Mouse (Mus musculus) stomach, embryonic 16.5 days (tissue): ENCODE results near the gene Ube2h. TPM values are rescaled to one million over a fixed set of nuclear protein-coding genes. Genes with fewer than 3 reads are reported as not detected.
A peak's percentile ranks its signal among the peaks of the same experiment; 100 is the strongest.

Source experiments
- ATAC-seq: fragments of 200-750 bp; cut with Nextera tagmentation; 2 replicates; pipeline ENCODE4 v1.8.0; 2017; ENCODE audit warnings: moderate number of reproducible peaks, moderate TSS enrichment; ENCODE audit not compliant: insufficient read depth, low FRiP score
- H3K27ac ChIP-seq: fragments of 300-500 bp; sonication (generic); 2 replicates; pipeline ENCODE4 v1.5.1; 2014; ENCODE audit warnings: low read length
- H3K27me3 ChIP-seq: fragments of 300-500 bp; sonication (generic); 2 replicates; pipeline ENCODE4 v1.6.1; 2014; ENCODE audit warnings: low read length, control low read depth, mixed read lengths; ENCODE audit not compliant: control insufficient read depth, insufficient read depth
- H3K36me3 ChIP-seq: fragments of 300-500 bp; sonication (generic); 2 replicates; pipeline ENCODE4 v1.6.1; 2014; ENCODE audit warnings: low read length; ENCODE audit not compliant: control insufficient read depth, insufficient read depth
- H3K4me1 ChIP-seq: fragments of 300-500 bp; sonication (generic); 2 replicates; pipeline ENCODE4 v1.6.1; 2014; ENCODE audit warnings: low read length, control low read depth, mixed read lengths; ENCODE audit not compliant: control insufficient read depth, insufficient read depth
- H3K4me2 ChIP-seq: fragments of 300-500 bp; sonication (generic); 2 replicates; pipeline ENCODE4 v1.6.1; 2014; ENCODE audit warnings: low read depth, low read length, mixed read lengths
- H3K4me3 ChIP-seq: fragments of 300-500 bp; sonication (generic); replicated peaks from 2 replicates; pipeline ENCODE4 v1.5.1; 2014; ENCODE audit warnings: mild to moderate bottlenecking, low read length
- H3K9ac ChIP-seq: fragments of 300-500 bp; sonication (generic); 2 replicates; pipeline ENCODE4 v1.6.1; 2014; ENCODE audit warnings: low read length
- H3K9me3 ChIP-seq: fragments of 300-500 bp; sonication (generic); replicated peaks from 2 replicates; pipeline ENCODE4 v1.6.1; 2016; ENCODE audit warnings: low read length, control low read depth; ENCODE audit not compliant: control insufficient read depth
- WGBS: fragments of 180-500 bp; shearing (Covaris S2); extraction: QIAGEN DNeasy Blood & Tissue Kit; methylation state at CpG from one replicate; pipeline ENCODE4 v1.1.7; 2014; 5-methylcytosine and 5-hydroxymethylcytosine counted together
- polyA plus RNA-seq: library from polyadenylated mRNA; unstranded; fragments of >200 nt; fragmentation: Nextera tagmentation; extraction: Ambion mirVana; gene quantifications from 2 replicates; pipeline ENCODE4 v1.2.1, GENCODE M21; 2015

Ube2h gene
- polyA plus RNA-seq, 1 experiment from 2014 or later: 47.6 TPM

DNA sequence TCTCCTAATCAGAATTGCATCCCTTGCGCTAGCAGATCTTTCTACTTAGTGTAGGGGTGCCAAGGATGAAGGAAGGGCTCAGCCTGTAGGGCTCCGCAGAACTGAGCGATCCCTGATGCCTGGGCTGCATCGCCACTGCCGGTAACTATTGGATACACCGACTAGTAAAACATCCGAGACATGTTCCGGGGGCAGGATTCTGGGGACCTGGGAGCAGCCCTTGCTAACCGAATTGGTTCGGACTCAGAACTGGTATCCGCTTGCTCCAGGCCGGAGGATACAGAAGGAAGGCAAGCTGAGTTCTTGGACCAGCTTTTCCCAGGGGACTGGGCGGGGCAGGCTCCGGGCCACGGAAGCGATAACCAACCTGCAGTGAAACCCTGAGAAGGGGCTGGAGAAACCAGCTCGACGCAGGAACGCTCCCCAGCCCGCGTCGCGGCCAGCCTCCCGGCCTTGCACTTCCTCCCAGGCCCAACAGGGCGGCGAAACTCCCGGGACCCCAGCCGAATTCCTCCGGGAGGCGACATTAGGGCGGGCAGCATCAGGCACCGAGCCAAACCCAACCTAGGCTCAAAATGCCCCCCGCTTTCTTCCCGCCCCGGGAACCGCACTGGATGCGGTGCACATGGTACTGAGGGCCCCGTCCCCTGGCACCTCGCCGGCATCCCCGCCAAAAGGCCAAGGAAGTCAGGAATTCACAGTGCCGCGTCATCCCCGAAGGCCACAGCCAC is 131.4 kb downstream of the Ube2h start:
- ATAC-seq: peak; percentile 18; the same call in 1 of the 2 replicates
- peak overlapping the region; percentile 50 for H3K4me2 ChIP-seq
- no peaks in the 10 kb centered on the region for H3K9me3 ChIP-seq
- no peaks in the 10 kb centered on the region for H3K36me3 ChIP-seq
- peaks cover 66% of the 10 kb centered on the region for H3K27me3 ChIP-seq
- H3K9ac ChIP-seq: peak overlapping the region; percentile 68
- H3K4me1 ChIP-seq: peaks cover 16% of the 10 kb centered on the region
- 2% methylated on average over 44 of the region's 44 CpGs for WGBS
- H3K27ac ChIP-seq: peak overlapping the region; percentile 87
- H3K4me3 ChIP-seq: peak overlapping the region; percentile 52

DNA sequence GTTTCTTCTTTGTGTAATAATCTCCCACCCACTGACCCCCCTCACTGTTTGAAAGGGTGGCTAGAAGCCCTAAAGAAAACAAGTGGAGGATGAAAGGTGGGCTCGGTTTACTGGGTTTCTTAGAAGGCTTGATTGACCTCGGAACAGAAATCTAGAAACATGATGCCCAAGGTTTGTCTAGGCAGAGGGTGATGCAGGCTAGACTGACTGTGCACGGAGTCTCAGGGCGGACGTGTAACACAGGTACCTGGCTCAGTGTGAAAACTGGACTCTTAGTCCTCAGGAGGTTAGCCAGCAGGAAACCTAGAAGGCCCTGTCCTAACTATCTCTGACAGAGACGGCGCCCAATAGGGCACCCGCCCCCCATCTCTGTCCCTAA is 131.9 kb downstream of the Ube2h start:
- no peak for ATAC-seq
- WGBS: 15% methylated on average over 8 of the region's 8 CpGs
- H3K27ac ChIP-seq: no peak overlapping the region
- peak overlapping the region; percentile 50 for H3K4me2 ChIP-seq
- H3K9me3 ChIP-seq: no peaks in the 10 kb centered on the region
- peak overlapping the region; percentile 68 for H3K9ac ChIP-seq
- H3K4me3 ChIP-seq: peak overlapping the region; percentile 52
- peaks cover 64% of the 10 kb centered on the region for H3K27me3 ChIP-seq
- peaks cover 17% of the 10 kb centered on the region for H3K4me1 ChIP-seq
- H3K36me3 ChIP-seq: no peaks in the 10 kb centered on the region

- 31% methylated on average over 10 of the region's 10 CpGs for WGBS
- ATAC-seq: no peak
These were observed 132.4 kb downstream of the Ube2h start for GRCm38 (mm10) chr6:30171967-30172366.

GRCm38 (mm10) chr6:30171226-30171625 is 133.1 kb downstream of the Ube2h start:
- peaks cover 53% of the 10 kb centered on the region for H3K27me3 ChIP-seq
- no peaks in the 10 kb centered on the region for H3K36me3 ChIP-seq
- ATAC-seq: no peak
- 33% methylated on average over 8 of the region's 8 CpGs for WGBS
- H3K4me1 ChIP-seq: peaks cover 24% of the 10 kb centered on the region
- H3K9me3 ChIP-seq: no peaks in the 10 kb centered on the region
- H3K9ac ChIP-seq: no peak overlapping the region
- no peak overlapping the region for H3K4me2 ChIP-seq
- H3K27ac ChIP-seq: no peak overlapping the region
- H3K4me3 ChIP-seq: no peak overlapping the region

More at GRCm38 (mm10) chr6:30171967-30172366, 132.4 kb downstream of the Ube2h start:
- no peaks in the 10 kb centered on the region for H3K36me3 ChIP-seq
- H3K4me3 ChIP-seq: no peak overlapping the region
- no peaks in the 10 kb centered on the region for H3K9me3 ChIP-seq
- peaks cover 22% of the 10 kb centered on the region for H3K4me1 ChIP-seq
- H3K9ac ChIP-seq: no peak overlapping the region
- no peak overlapping the region for H3K27ac ChIP-seq
- no peak overlapping the region for H3K4me2 ChIP-seq
- H3K27me3 ChIP-seq: peaks cover 60% of the 10 kb centered on the region

DNA sequence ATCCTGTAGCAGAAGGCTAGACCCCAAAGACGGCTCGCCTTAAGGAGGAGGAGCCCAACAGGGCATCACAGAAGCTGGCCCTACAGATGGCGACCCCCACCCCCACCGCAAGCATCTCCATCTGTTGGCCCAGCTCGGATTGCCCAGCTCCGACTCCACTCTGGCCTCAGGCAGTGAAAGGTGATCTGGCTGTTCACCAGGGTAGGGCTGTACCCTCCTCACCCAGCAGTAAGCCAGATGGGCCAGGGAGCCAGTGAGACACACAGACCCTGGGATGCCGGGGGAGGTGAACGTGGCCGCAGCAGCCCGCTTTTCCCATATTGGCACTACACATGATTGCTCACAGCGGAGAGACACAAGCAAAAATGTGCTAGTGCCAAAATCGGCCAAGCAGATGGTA is 135.2 kb downstream of the Ube2h start:
- no peaks in the 10 kb centered on the region for H3K9me3 ChIP-seq
- ATAC-seq: no peak
- WGBS: 74% methylated on average over 12 of the region's 12 CpGs
- H3K36me3 ChIP-seq: no peaks in the 10 kb centered on the region
- no peak overlapping the region for H3K4me3 ChIP-seq
- no peak overlapping the region for H3K4me2 ChIP-seq
- peaks cover 32% of the 10 kb centered on the region for H3K27me3 ChIP-seq
- H3K27ac ChIP-seq: no peak overlapping the region
- no peak overlapping the region for H3K9ac ChIP-seq
- peaks cover 16% of the 10 kb centered on the region for H3K4me1 ChIP-seq

GRCm38 (mm10) chr6:30168275-30168674 is 136.1 kb downstream of the Ube2h start:
- no peak overlapping the region for H3K27ac ChIP-seq
- H3K4me2 ChIP-seq: no peak overlapping the region
- 84% methylated on average over 3 of the region's 3 CpGs for WGBS
- no peaks in the 10 kb centered on the region for H3K9me3 ChIP-seq
- H3K4me1 ChIP-seq: peaks cover 9% of the 10 kb centered on the region
- H3K9ac ChIP-seq: no peak overlapping the region
- no peak for ATAC-seq
- H3K36me3 ChIP-seq: no peaks in the 10 kb centered on the region
- peaks cover 23% of the 10 kb centered on the region for H3K27me3 ChIP-seq
- H3K4me3 ChIP-seq: no peak overlapping the region

GRCm38 (mm10) chr6:30167192-30167591 is 137.1 kb downstream of the Ube2h start:
- Histone ChIP-seq H3K9ac (peak overlapping the region; percentile 29; the same call in 1 of the 2 replicates), H3K4me3 (no peak overlapping the region), H3K36me3 (no peaks in the 10 kb centered on the region), H3K27me3 (peaks cover 14% of the 10 kb centered on the region), H3K27ac (no peak overlapping the region), H3K4me2 (no peak overlapping the region), H3K4me1 (peaks cover 9% of the 10 kb centered on the region), H3K9me3 (no peaks in the 10 kb centered on the region)
- no peak for ATAC-seq
- whole genome bisulfite sequencing: 32% methylated on average over 11 of the region's 11 CpGs

GRCm38 (mm10) chr6:30166349-30166748 is 138.0 kb downstream of the Ube2h start:
- no peak overlapping the region for H3K4me3 ChIP-seq
- H3K27me3 ChIP-seq: peaks cover 6% of the 10 kb centered on the region
- no peaks in the 10 kb centered on the region for H3K36me3 ChIP-seq
- H3K4me2 ChIP-seq: no peak overlapping the region
- no peak for ATAC-seq
- peaks cover 9% of the 10 kb centered on the region; the same call in 1 of the 2 replicates for H3K4me1 ChIP-seq
- no peak overlapping the region for H3K27ac ChIP-seq
- 52% methylated on average over 3 of the region's 3 CpGs for WGBS
- no peaks in the 10 kb centered on the region for H3K9me3 ChIP-seq
- no peak overlapping the region for H3K9ac ChIP-seq

GRCm38 (mm10) chr6:30162091-30162490 is 142.2 kb downstream of the Ube2h start:
- no peak overlapping the region for H3K4me3 ChIP-seq
- H3K4me1 ChIP-seq: peaks cover 4% of the 10 kb centered on the region; the same call in 1 of the 2 replicates
- H3K27ac ChIP-seq: no peak overlapping the region
- no peak overlapping the region for H3K4me2 ChIP-seq
- H3K9ac ChIP-seq: no peak overlapping the region
- ATAC-seq: no peak
- no peaks in the 10 kb centered on the region for H3K36me3 ChIP-seq
- no peaks in the 10 kb centered on the region for H3K9me3 ChIP-seq
- no peaks in the 10 kb centered on the region for H3K27me3 ChIP-seq
- WGBS: 41% methylated on average over 7 of the region's 7 CpGs
